Mouse (Mus musculus) kidney, embryonic 16.5 days (tissue): Measurements from ENCODE around the gene H2-T24. TPM values are rescaled to one million over a fixed set of nuclear protein-coding genes. Genes with fewer than 3 reads are reported as not detected.

Source experiments
- ATAC-seq: fragments of 200-750 bp; cut with Nextera tagmentation; 2 replicates; pipeline ENCODE4 v1.8.0; 2017; ENCODE audit warnings: moderate TSS enrichment; ENCODE audit not compliant: low FRiP score, low TSS enrichment
- H3K27ac ChIP-seq: fragments of 300-500 bp; sonication (generic); 2 replicates; pipeline ENCODE4 v1.5.1; 2014; ENCODE audit warnings: low read length
- H3K27me3 ChIP-seq: fragments of 300-500 bp; sonication (generic); 2 replicates; pipeline ENCODE4 v1.6.1; 2014; ENCODE audit warnings: low read length, control low read depth, mixed read lengths; ENCODE audit not compliant: insufficient read depth
- H3K36me3 ChIP-seq: fragments of 300-500 bp; sonication (generic); 2 replicates; pipeline ENCODE4 v1.6.1; 2014; ENCODE audit warnings: low read length, control low read depth, mixed read lengths; ENCODE audit not compliant: insufficient read depth
- H3K4me1 ChIP-seq: fragments of 300-500 bp; sonication (generic); 2 replicates; pipeline ENCODE4 v1.6.1; 2014; ENCODE audit warnings: low read length, control low read depth, mixed read lengths; ENCODE audit not compliant: insufficient read depth
- H3K4me2 ChIP-seq: fragments of 300-500 bp; sonication (generic); replicated peaks from 2 replicates; pipeline ENCODE4 v1.6.1; 2014; ENCODE audit warnings: low read depth, low read length
- H3K4me3 ChIP-seq: fragments of 300-500 bp; sonication (generic); 2 replicates; pipeline ENCODE4 v1.5.1; 2014; ENCODE audit warnings: mild to moderate bottlenecking, low read length
- H3K9ac ChIP-seq: fragments of 300-500 bp; sonication (generic); replicated peaks from 2 replicates; pipeline ENCODE4 v1.6.1; 2014; ENCODE audit warnings: low read length
- H3K9me3 ChIP-seq: fragments of 300-500 bp; sonication (generic); 2 replicates; pipeline ENCODE4 v1.6.1; 2016; ENCODE audit warnings: low read length, control low read depth
- WGBS: fragments of 180-500 bp; shearing (Covaris S2); extraction: QIAGEN DNeasy Blood & Tissue Kit; methylation state at CpG from one replicate; pipeline ENCODE4 v1.1.7; 2014; 5-methylcytosine and 5-hydroxymethylcytosine counted together
- microRNA counts: library from miRNA; unstranded; fragments of <30 nt; microRNA quantifications from one replicate; lab custom pipeline; 2016
- microRNA-seq: library from miRNA; unstranded; fragments of <30 nt; microRNA quantifications from one replicate; pipeline ENCODE4, GENCODE M21; 2016
- polyA plus RNA-seq: library from polyadenylated mRNA; unstranded; fragments of >200 nt; fragmentation: Nextera tagmentation; extraction: Ambion mirVana; gene quantifications from 2 replicates; pipeline ENCODE4 v1.2.1, GENCODE M21; 2015

Gene H2-T24
- polyA plus RNA-seq, 1 experiment from 2014 or later = 2.2 TPM

- Histone ChIP-seq H3K4me3 (peak within 1 kb of the TSS; percentile 87), H3K36me3 (peaks cover 23% of the 10 kb centered on the region), H3K4me2 (peak within 1 kb of the TSS; percentile 59), H3K27ac (peak within 1 kb of the TSS; percentile 86), H3K9me3 (no peaks in the 10 kb centered on the region), H3K9ac (peak within 1 kb of the TSS; percentile 85), H3K4me1 (peaks cover 13% of the 10 kb centered on the region), H3K27me3 (no peaks in the 10 kb centered on the region)
- under 1% methylated on average over 68 of the region's 68 CpGs for WGBS
- peak; percentile 96 for ATAC-seq
These were observed 50.7 kb downstream of the H2-T24 start, which contains the start of gene Abcf1 for GRCm38 (mm10) chr17:35969418-35970389. TSS of gene Abcf1 (minus strand) at chr17:35969761.

GRCm38 (mm10) chr17:35967621-35968020, 52.7 kb downstream of the H2-T24 start:
- Histone ChIP-seq H3K9me3 (no peaks in the 10 kb centered on the region), H3K27me3 (no peaks in the 10 kb centered on the region), H3K4me2 (no peak overlapping the region), H3K4me1 (peaks cover 13% of the 10 kb centered on the region), H3K4me3 (no peak overlapping the region), H3K9ac (no peak overlapping the region), H3K27ac (no peak overlapping the region), H3K36me3 (peaks cover 20% of the 10 kb centered on the region)
- 82% methylated on average over 2 of the region's 2 CpGs for WGBS
- no peak for ATAC-seq

GRCm38 (mm10) chr17:35963279-35963678, 57.1 kb downstream of the H2-T24 start:
- Histone ChIP-seq H3K36me3 (peaks cover 56% of the 10 kb centered on the region), H3K27ac (no peak overlapping the region), H3K9ac (no peak overlapping the region), H3K4me3 (no peak overlapping the region), H3K27me3 (no peaks in the 10 kb centered on the region), H3K4me2 (no peak overlapping the region), H3K4me1 (peaks cover 2% of the 10 kb centered on the region), H3K9me3 (no peaks in the 10 kb centered on the region)
- 91% methylated on average over 10 of the region's 10 CpGs for WGBS
- no peak for ATAC-seq

- Histone ChIP-seq H3K27ac (no peak overlapping the region), H3K9ac (no peak overlapping the region), H3K4me2 (no peak overlapping the region), H3K9me3 (no peaks in the 10 kb centered on the region), H3K27me3 (no peaks in the 10 kb centered on the region), H3K4me3 (no peak overlapping the region), H3K36me3 (peaks cover 80% of the 10 kb centered on the region), H3K4me1 (no peaks in the 10 kb centered on the region)
- WGBS = 95% methylated on average over 15 of the region's 15 CpGs
- no peak for ATAC-seq
These were observed 61.7 kb downstream of the H2-T24 start for GRCm38 (mm10) chr17:35958533-35959223.

MicroRNAs encoded within 50 kb of the gene (microRNA counts, 519-probe panel; counts per million panel counts)
- 2,180 counts per million, percentile 55 among the panel's probes with 10 or more counts for microRNA mmu-miR-877 (lab: Ali Mortazavi, UCI)

Small RNAs within 50 kb of the gene (microRNA-seq; reads per million reads assigned to microRNA genes)
- 39.2 reads per million, percentile 46 among the genes with 10 or more reads in this experiment for gene Mir877

Other genes with a start within 250 kb of the H2-T24 start
- gene Ier3, start 198.9 kb downstream of the H2-T24 start, polyA plus RNA-seq = 33.5 and 40.4 TPM in 2 replicates
- 52.7 and 56.9 TPM in 2 replicates for gene Flot1, start 197.3 kb downstream of the H2-T24 start, polyA plus RNA-seq
- gene Tubb5, start 182.3 kb downstream of the H2-T24 start, polyA plus RNA-seq = 905 and 985 TPM in 2 replicates
- 16.3 and 16.7 TPM in 2 replicates for gene Mdc1, start 179.0 kb downstream of the H2-T24 start, polyA plus RNA-seq
- 63.3 and 67.0 TPM in 2 replicates for gene Nrm, start 159.2 kb downstream of the H2-T24 start, polyA plus RNA-seq
- gene Ppp1r18, start 155.0 kb downstream of the H2-T24 start, polyA plus RNA-seq = 22.2 and 25.2 TPM in 2 replicates
- gene Dhx16, start 140.7 kb downstream of the H2-T24 start, polyA plus RNA-seq = 45.1 and 48.2 TPM in 2 replicates
- 33.3 and 36.5 TPM in 2 replicates for gene 2310061I04Rik, start 123.1 kb downstream of the H2-T24 start, polyA plus RNA-seq
- gene Atat1, start 110.5 kb downstream of the H2-T24 start, polyA plus RNA-seq = 82.2 and 102 TPM in 2 replicates
- gene Mrps18b, start 104.2 kb downstream of the H2-T24 start, polyA plus RNA-seq = 88.0 and 89.7 TPM in 2 replicates
- gene Ppp1r10, start 104.1 kb downstream of the H2-T24 start, polyA plus RNA-seq = 47.2 and 54.8 TPM in 2 replicates
- 80.7 and 95.8 TPM in 2 replicates for gene Abcf1, start 50.8 kb downstream of the H2-T24 start, polyA plus RNA-seq
- gene Gnl1, start 40.7 kb downstream of the H2-T24 start, polyA plus RNA-seq = 55.7 and 57.8 TPM in 2 replicates
- 46.6 and 47.9 TPM in 2 replicates for gene Prr3, start 40.3 kb downstream of the H2-T24 start, polyA plus RNA-seq
- 4.5 and 5.9 TPM in 2 replicates for gene H2-T23, start 12.3 kb upstream of the H2-T24 start, polyA plus RNA-seq
- gene H2-T22, start 22.2 kb upstream of the H2-T24 start, polyA plus RNA-seq = 13.9 and 16.0 TPM in 2 replicates
- 0.10 TPM in 1 of 2 replicates, not detected in the other for gene Gm6034, start 22.4 kb upstream of the H2-T24 start, polyA plus RNA-seq
- gene Gm11127, start 37.8 kb upstream of the H2-T24 start, polyA plus RNA-seq = not detected in 2 replicates
- not detected in 2 replicates for gene Gm19684, start 101.1 kb upstream of the H2-T24 start, polyA plus RNA-seq
- not detected in 2 replicates for gene Gm7030, start 108.9 kb upstream of the H2-T24 start, polyA plus RNA-seq
- 0.56 TPM in 1 of 2 replicates, not detected in the other for gene Gm8909, start 148.0 kb upstream of the H2-T24 start, polyA plus RNA-seq
- gene H2-T3, start 169.7 kb upstream of the H2-T24 start, polyA plus RNA-seq = not detected in 2 replicates
- 107 and 110 TPM in 2 replicates for gene Rpp21, start 237.5 kb upstream of the H2-T24 start, polyA plus RNA-seq